Mouse (Mus musculus): ENCODE measurements at regions not wholly inside any gene's neighbourhood (a gene's known extent, or its start where the extent isn't known, plus 50 kb on each side); places are given as distances from the start of the nearest gene placed in this dataset.

DNA sequence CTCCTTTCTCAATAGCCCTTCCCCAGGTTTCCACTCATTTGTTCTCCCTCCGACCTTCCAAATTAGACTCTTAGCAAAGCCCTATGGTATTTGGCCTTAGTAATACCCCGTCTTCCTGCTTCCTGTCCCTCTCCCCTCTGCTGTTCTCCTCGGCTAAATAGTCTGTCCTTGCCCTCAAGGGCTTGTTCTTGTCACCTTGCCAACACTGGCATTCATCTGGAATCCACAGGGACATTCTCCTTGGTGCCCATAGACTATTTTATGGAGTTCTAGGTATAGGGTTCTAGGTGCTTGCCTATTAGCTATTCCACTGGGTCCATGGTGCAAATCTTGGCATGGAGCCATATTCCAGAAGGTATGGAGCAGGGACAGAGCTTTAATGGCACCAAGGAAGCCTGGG, 259.2 kb upstream of the Gm4791 start:
- DNase-seq (ENCODE audit: extremely low spot score in 1 of 2, low spot score in 1 of 2) = no peak

- no peak for DNase-seq (ENCODE audit: extremely low spot score in 1 of 2, low spot score in 1 of 2)
Observed at GRCm38 (mm10) chr9:46738634-46739033, 259.9 kb upstream of the Gm4791 start.

GRCm38 (mm10) chr9:46738056-46738455, 260.5 kb upstream of the Gm4791 start:
- DNase-seq (ENCODE audit: extremely low spot score in 1 of 2, low spot score in 1 of 2) = no peak

DNA sequence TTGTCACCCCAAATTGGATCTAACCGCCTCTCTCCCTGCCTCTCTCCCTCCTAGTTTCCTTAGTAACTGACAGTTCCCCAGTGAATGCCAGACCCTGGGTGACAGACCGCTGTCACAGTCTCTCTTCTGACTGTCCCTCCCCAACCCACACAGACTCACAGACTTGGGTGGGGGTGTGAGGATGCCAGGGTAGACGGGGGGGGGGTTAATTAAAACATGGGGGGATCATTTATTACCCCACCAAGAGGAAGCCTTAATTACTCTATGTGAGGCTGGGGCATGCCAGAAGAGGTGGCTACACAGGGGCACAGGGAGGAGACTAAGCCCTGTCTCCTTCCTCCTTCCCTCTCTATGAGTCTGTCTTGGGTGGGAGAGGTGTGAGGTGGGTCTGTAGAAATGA, 261.1 kb upstream of the Gm4791 start:
- DNase-seq (ENCODE audit: extremely low spot score in 1 of 2, low spot score in 1 of 2) = no peak

DNA sequence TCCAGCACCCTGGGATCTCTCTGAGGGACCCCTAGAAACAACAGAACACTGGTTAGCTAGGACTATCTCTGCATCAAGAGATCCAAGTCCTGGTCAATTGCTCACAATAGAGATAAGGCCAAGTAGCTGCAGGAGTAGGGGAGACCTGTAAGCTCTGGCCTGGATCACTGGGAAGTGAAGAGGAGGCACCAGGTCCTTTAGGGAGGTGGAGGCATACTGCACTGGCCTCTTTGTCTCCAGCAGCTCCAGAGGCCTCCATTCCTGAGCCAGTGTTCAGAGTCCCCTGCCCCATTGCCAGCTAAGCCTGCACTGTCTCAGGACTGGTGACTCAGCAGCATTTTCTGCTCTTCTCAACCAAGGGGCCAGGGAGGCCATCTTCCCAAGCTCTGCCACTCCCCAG, 262.3 kb upstream of the Gm4791 start:
- DNase-seq (ENCODE audit: extremely low spot score in 1 of 2, low spot score in 1 of 2) = no peak

- DNase-seq (ENCODE audit: extremely low spot score in 1 of 2, low spot score in 1 of 2) = peak; percentile 77 to 96
Observed at GRCm38 (mm10) chr9:46735664-46736067, 262.9 kb upstream of the Gm4791 start.

- DNase-seq (ENCODE audit: extremely low spot score in 1 of 2, low spot score in 1 of 2) = no peak
Observed at GRCm38 (mm10) chr9:46728465-46728864, 270.1 kb upstream of the Gm4791 start.

DNA sequence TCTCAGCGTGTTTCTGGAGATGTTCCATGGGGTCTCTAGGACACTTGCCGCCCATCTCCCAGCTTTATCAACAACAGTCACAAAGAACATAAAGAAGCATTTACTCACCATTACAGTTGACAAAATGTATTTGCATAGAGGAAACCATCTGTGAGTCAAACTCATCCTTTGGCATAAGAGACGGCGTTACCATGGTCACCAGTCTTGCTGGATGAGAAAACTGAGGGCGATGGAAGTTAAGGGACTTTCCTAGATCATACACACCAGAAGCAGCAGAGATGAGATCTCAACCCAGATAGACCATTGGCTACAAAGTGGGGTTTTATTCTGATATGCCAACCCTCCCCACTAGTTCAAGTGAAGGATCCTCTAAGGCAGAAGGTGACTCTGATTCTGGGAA, 274.3 kb upstream of the Gm4791 start:
- DNase-seq (ENCODE audit: extremely low spot score in 1 of 2, low spot score in 1 of 2) = peak; percentile 59 to 77

DNA sequence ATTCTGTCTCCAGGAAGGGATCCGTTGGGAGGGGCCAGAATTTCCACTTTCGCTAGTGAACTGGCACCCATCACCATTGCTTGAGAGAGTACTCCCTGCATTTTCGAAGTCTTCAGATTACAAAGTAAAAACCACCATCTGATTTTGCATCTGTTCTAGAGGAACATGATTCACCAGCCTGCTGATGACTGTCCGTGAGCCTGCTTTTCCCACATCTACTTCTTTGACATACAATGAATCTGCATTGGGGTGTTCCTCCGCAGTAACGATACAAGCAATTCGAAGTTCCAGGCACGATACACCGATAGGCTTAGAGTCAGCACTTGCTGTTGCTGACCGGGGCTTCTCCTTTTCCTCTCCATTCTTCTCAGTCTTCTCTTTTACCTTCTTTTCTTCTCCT, 285.1 kb upstream of the Gm4791 start:
- peak in 1 of 2 experiments; percentile 57 for DNase-seq (ENCODE audit: extremely low spot score in 1 of 2, low spot score in 1 of 2)

GRCm38 (mm10) chr9:46704151-46704905, 294.2 kb upstream of the Gm4791 start:
- peak; percentile 69 to 74 for DNase-seq (ENCODE audit: extremely low spot score in 1 of 2, low spot score in 1 of 2)

DNA sequence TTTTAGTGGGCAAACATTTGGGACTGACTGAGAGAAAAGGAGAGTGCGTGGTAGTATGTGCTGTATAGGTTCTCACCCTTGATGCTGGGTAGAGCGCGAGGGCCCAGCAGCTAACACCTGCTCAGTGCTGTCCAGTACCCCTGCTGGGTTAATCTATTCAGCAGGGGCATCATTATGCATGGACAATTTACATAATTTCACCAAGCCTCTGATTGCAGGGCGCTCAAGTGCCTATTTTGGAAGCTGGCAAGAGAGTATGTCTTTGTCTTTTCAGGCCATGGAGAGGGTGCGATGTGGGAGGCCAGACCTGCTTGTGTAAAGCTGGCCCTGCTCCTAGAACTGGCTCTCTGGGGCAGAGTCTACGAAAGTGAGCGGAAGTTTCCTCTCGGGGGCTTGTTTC, 294.9 kb upstream of the Gm4791 start:
- DNase-seq (ENCODE audit: extremely low spot score in 1 of 2, low spot score in 1 of 2) = peak; percentile 32 to 48

GRCm38 (mm10) chr9:46702901-46703636, 295.5 kb upstream of the Gm4791 start:
- DNase-seq (ENCODE audit: extremely low spot score in 1 of 2, low spot score in 1 of 2) = peak; percentile 31 to 64

DNA sequence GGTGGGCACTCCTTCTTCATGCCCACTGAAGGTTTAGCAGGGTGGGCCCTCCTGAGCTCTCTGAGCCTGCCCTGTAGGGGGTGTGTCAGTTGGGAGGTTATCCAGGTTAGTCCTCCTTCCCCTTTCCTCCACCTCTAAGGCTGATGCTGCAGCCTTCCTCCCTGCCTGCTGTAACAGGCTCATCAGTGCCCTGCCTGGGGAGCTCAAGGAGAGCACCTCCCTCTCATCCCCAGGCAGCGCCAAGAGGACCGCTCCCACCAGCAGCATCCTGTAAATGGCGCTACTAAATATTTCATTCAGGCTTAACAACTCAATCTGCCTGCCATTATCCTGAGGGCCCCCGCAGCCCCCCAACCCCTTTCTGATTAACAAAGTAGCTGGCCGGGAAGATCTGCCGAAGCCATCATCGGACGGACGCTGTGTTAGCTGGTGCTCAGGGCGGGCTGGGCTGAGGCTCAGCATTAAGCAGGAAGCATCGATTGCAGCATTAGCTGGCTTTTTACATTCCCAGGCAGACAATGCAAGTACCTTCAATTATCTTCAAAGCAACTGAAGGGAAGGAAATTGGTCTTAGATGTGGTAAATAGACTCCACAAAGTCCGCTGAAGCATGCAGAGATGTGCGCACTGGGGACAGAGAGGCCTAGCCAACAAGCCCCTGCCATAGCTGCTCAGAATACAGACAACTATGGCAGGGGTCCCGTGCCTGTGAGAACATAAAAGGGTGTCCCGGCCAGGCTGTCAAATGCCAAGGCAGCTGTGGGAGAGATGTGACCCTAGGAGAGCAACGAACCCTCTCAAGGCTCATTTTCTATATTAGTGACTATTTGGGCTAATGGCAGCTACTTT, 296.3 kb upstream of the Gm4791 start:
- no peak for DNase-seq (ENCODE audit: extremely low spot score in 1 of 2, low spot score in 1 of 2)

GRCm38 (mm10) chr9:46696171-46696570, 302.4 kb upstream of the Gm4791 start:
- no peak for DNase-seq (ENCODE audit: extremely low spot score in 1 of 2, low spot score in 1 of 2)

GRCm38 (mm10) chr9:46689331-46689730, 309.2 kb upstream of the Gm4791 start:
- DNase-seq (ENCODE audit: extremely low spot score in 1 of 2, low spot score in 1 of 2) = no peak

GRCm38 (mm10) chr9:46684113-46684850, 314.3 kb upstream of the Gm4791 start:
- DNase-seq (ENCODE audit: extremely low spot score in 1 of 2, low spot score in 1 of 2) = no peak

DNA sequence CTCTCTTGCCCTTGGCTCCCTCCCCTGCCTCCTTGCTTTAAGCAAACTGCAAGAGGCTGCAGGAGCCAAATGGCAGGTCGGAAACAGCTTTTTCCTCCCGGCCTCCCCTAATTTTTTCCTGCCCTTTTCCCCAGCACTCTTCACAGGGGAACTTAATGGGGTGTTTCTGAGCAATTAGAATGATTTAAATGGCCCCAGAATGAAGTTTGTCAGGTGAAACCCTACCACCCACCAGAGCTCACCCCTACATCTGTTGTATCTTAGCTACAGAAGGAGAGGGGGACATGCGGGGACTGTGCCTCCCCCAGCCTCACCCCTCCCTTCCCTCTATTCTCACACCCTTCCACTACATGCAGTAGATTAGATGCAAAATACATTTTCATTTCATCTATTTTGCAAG, 326.5 kb upstream of the Gm4791 start:
- DNase-seq (ENCODE audit: extremely low spot score in 1 of 2, low spot score in 1 of 2) = no peak

DNA sequence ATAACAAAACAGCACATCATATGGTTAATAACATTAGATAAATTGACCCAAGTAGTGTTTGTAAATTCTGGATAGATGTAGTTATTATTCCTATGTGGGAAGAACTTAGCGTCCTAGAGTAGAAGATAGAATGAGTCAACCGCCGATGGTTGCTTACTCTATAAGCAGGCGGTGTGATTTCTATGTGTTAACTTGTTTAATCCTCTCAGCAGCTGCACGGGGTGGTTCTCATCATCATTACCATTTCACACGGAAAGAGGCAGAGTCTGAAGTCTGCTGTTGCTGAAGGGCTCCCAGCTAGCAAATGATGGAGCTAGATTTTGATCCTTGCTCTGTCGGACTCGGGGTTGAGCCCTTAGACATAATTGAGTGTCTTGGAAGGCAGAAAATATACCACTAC, 334.6 kb upstream of the 4931429L15Rik start:
- DNase-seq (ENCODE audit: extremely low spot score in 1 of 2, low spot score in 1 of 2) = peak; percentile 39 to 67

DNA sequence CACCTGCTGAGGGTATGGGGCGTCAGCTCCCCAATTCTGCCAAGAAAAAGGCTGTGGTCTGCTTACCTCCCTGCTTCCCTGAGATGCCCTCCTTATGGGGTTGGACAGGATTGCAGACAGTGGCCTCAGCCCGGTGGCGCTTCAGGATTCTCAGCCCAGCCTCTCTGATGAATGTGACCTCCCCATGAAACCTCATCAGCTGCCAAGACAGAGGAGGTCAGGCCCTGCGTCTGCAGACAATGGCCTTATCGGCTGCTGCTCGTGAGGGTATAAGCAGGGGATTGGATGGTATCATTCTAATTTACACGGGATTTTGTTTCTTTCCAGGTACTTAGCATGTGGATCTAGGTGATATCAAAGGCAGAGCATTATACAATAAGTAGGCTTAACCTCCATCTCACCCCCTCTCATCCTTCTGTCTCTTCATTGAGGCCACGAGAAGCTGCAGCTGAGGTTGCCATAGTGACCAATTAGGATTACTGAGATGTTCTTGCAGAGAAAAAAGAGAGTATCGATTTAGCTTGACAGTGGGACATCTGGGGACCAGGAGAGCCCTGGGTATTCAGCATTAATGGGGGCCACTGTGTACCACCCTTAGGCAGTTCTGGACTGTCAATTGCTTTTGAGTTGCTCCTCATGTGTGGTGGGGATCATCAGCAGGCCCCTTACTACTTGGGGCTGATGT, 327.6 kb upstream of the 4931429L15Rik start:
- DNase-seq (ENCODE audit: extremely low spot score in 1 of 2, low spot score in 1 of 2) = peak in 1 of 2 experiments; percentile 38

DNA sequence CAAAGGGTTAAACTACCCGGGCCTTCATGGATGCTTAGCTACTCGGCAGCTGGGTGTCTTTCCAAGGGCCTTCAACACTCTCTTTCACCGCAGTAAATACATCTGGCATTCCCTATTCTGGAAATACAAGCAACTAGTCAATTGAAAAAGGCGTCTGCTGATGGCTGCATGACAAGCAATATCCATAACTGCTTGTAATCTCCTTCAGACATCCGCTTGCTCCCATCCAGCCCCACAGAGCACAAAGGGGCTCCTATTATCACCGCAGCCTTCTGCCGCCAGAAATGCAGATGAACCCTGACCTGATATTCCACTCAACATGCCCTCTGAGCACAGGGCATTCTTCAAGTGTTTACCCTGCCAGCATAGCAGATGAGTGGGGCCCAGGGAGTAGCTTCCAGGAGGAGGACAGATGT, 325.7 kb upstream of the 4931429L15Rik start:
- DNase-seq (ENCODE audit: extremely low spot score in 1 of 2, low spot score in 1 of 2) = no peak
